In the genomic region with DNA sequence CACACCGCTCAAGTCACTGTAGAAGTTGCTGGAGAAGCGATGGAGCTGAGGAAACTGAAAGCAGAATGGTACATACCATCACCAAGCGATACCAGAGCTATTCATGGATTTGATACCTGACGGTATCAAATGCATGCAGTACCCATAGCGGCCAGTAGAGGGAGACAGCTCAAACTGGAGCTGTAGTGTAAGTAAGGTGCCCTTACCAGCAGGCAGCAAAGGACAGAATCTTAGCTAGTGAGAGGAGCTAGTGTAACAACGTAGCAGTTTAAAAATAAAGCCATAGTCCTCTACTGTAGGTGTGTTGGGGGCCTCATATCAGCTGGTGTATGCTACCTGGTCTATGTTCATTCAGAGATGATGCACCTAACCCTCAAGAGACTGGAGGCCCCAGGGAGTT, we compare ENCODE assay signal across 9 mouse cellular contexts. TPM values are rescaled to one million over a fixed set of nuclear protein-coding genes. Genes with fewer than 3 reads are reported as not detected.
A peak's percentile ranks its signal among the peaks of the same experiment; 100 is the strongest.
DNase-seq lines count a peak whose midpoint lies in the region; ATAC-seq and TF ChIP-seq lines count a peak whose summit lies in the region.
"Had no signal": no experiment of that assay in that cellular context is flagged by ENCODE, and none has a peak within 500 bp of the region (broad histone marks: within the 10 kb centered on the region; RNA-seq: fewer than 3 reads in every experiment).

No protein-coding gene starts in this region.

- H3K27ac ChIP-seq in kidney, adult 2 months (ENCODE audit: insufficient read depth, low read depth, low read length): no peak overlapping the region
- no peak overlapping the region for H3K27ac ChIP-seq in limb, embryonic 11.5 days (replicated peaks; ENCODE audit: low read depth, low read length)
- H3K27ac ChIP-seq: embryonic facial prominence, embryonic 12.5 days had no signal

- 16% methylated on average over 6 of the region's 6 CpGs for WGBS in kidney, adult 2 months
- WGBS in limb, embryonic 11.5 days: 22% methylated on average over 6 of the region's 6 CpGs

- H3K4me2 ChIP-seq in limb, embryonic 11.5 days (ENCODE audit: low read depth, severe bottlenecking): no peak overlapping the region
- H3K4me2 ChIP-seq: embryonic facial prominence, embryonic 12.5 days had no signal

- no peak overlapping the region for H3K4me3 ChIP-seq in kidney, adult 2 months (ENCODE audit: insufficient read depth, low read depth, low read length)
- no peak overlapping the region for H3K4me3 ChIP-seq in limb, embryonic 11.5 days (ENCODE audit: low read depth, low read length)
- H3K4me3 ChIP-seq: embryonic facial prominence, embryonic 12.5 days had no signal

- no peaks in the 10 kb centered on the region for H3K27me3 ChIP-seq in kidney, adult 2 months (replicated peaks; ENCODE audit: control insufficient read depth, insufficient read depth, low read length)
- no peaks in the 10 kb centered on the region for H3K27me3 ChIP-seq in limb, embryonic 11.5 days (ENCODE audit: control insufficient read depth, insufficient read depth, low read length)
- H3K27me3 ChIP-seq: embryonic facial prominence, embryonic 12.5 days had no signal

- no peaks in the 10 kb centered on the region for H3K9me3 ChIP-seq in limb, embryonic 11.5 days (ENCODE audit: control insufficient read depth, low read length)
- H3K9me3 ChIP-seq: embryonic facial prominence, embryonic 12.5 days had no signal

- DNase-seq in 3T3-L1 (ENCODE audit: low read depth, low spot score) (peak; percentile 87), R1 (ENCODE audit: low read depth, low spot score) (peak; percentile 81)
- peak; percentile 74 to 82 for DNase-seq in cerebellum, postnatal 14 days
- DNase-seq in kidney, adult 2 months: peak; percentile 73
- peak; percentile 88 for DNase-seq in limb, embryonic 11.5 days (ENCODE audit: low spot score)
- peak; percentile 55 for DNase-seq in telencephalon, adult 2 months (ENCODE audit: low read depth, low spot score)

- H3K4me1 ChIP-seq in kidney, adult 2 months (ENCODE audit: control insufficient read depth, insufficient read depth, low read length): no peaks in the 10 kb centered on the region
- no peaks in the 10 kb centered on the region for H3K4me1 ChIP-seq in limb, embryonic 11.5 days (ENCODE audit: control insufficient read depth, insufficient read depth, low read length)
- H3K4me1 ChIP-seq: embryonic facial prominence, embryonic 12.5 days had no signal

- no peak for TF ChIP-seq POLR2A in kidney, adult 2 months (IDR thresholded peaks at IDR 0.05; ENCODE audit: low read depth, low read length)

- ATAC-seq in granulocyte monocyte progenitor cell, adult 5-6 weeks (replicated peaks; ENCODE audit: poor library complexity, severe bottlenecking): peak; percentile 81
- ATAC-seq in limb, embryonic 11.5 days (ENCODE audit: insufficient number of reproducible peaks, low FRiP score, low TSS enrichment, low read depth): no peak
- peak; percentile 83 for ATAC-seq in monocyte, adult 5-6 weeks (replicated peaks; ENCODE audit: insufficient number of reproducible peaks, low FRiP score, low TSS enrichment, poor library complexity, severe bottlenecking)

- peak; percentile 91 for TF ChIP-seq CTCF in kidney, adult 2 months (conservative IDR thresholded peaks at IDR 0.05; ENCODE audit: insufficient read depth, insufficient read length, low read depth, low read length)

- H3K9ac ChIP-seq in limb, embryonic 11.5 days (ENCODE audit: low read length): no peak overlapping the region
- H3K9ac ChIP-seq: embryonic facial prominence, embryonic 12.5 days had no signal

- no peaks in the 10 kb centered on the region; the same call in 1 of the 2 replicates for H3K36me3 ChIP-seq in kidney, adult 2 months (ENCODE audit: control insufficient read depth, insufficient read depth, low read length)
- no peaks in the 10 kb centered on the region for H3K36me3 ChIP-seq in limb, embryonic 11.5 days (ENCODE audit: control insufficient read depth, insufficient read depth, low read length)

RNA-seq across cellular contexts. Expression of a gene that starts 12.0 kb away (rescaled TPM):
- total RNA-seq in granulocyte monocyte progenitor cell, adult 5-6 weeks (2014; fragmentation: Nextera tagmentation): 7.0 and 7.8 TPM in 2 replicates
- 10.3 and 12.5 TPM in 2 replicates for total RNA-seq in granulocyte monocyte progenitor cell, adult 5-6 weeks (2017)
- 1.4 and 1.8 TPM in 2 replicates for polyA plus RNA-seq in kidney, adult 2 months (2012; rRNA removed)
- 0.95 and 1.2 TPM in 2 replicates for polyA plus RNA-seq in limb, embryonic 11.5 days (2014; fragmentation: Nextera tagmentation; extraction: Ambion mirVana)
- total RNA-seq in monocyte, adult 5-6 weeks (2017): 35.5 to 50.5 TPM (median 44.3 TPM) in 3 replicates

RNA-seq across cellular contexts. Expression of a gene that starts 36.8 kb away (rescaled TPM):
- 0.38 TPM in 1 of 2 replicates, not detected in the other for total RNA-seq in granulocyte monocyte progenitor cell, adult 5-6 weeks (2014; fragmentation: Nextera tagmentation)
- not detected in 2 replicates for total RNA-seq in granulocyte monocyte progenitor cell, adult 5-6 weeks (2017)
- polyA plus RNA-seq in kidney, adult 2 months (2012; rRNA removed): 0.25 and 0.48 TPM in 2 replicates
- polyA plus RNA-seq in limb, embryonic 11.5 days (2014; fragmentation: Nextera tagmentation; extraction: Ambion mirVana): not detected in 2 replicates
- not detected in 3 replicates for total RNA-seq in monocyte, adult 5-6 weeks (2017)
- polyA plus RNA-seq: embryonic facial prominence, embryonic 12.5 days had no signal

RNA-seq across cellular contexts. Expression of a gene that starts 37.1 kb away (rescaled TPM):
- 0.13 TPM in 1 of 2 replicates, not detected in the other for total RNA-seq in granulocyte monocyte progenitor cell, adult 5-6 weeks (2014; fragmentation: Nextera tagmentation)
- 0.13 TPM in 1 of 2 replicates, not detected in the other for total RNA-seq in granulocyte monocyte progenitor cell, adult 5-6 weeks (2017)
- polyA plus RNA-seq in kidney, adult 2 months (2012; rRNA removed): 31.0 and 31.6 TPM in 2 replicates
- polyA plus RNA-seq in limb, embryonic 11.5 days (2014; fragmentation: Nextera tagmentation; extraction: Ambion mirVana): 13.6 and 15.0 TPM in 2 replicates
- total RNA-seq in monocyte, adult 5-6 weeks (2017): 0.39 TPM in 1 of 3 replicates, not detected in the others

RNA-seq across cellular contexts. Expression of a gene that starts 50.4 kb away (rescaled TPM):
- not detected in 2 replicates for total RNA-seq in granulocyte monocyte progenitor cell, adult 5-6 weeks (2014; fragmentation: Nextera tagmentation)
- total RNA-seq in granulocyte monocyte progenitor cell, adult 5-6 weeks (2017): not detected in 2 replicates
- 1.1 and 1.3 TPM in 2 replicates for polyA plus RNA-seq in kidney, adult 2 months (2012; rRNA removed)
- not detected in 2 replicates for polyA plus RNA-seq in limb, embryonic 11.5 days (2014; fragmentation: Nextera tagmentation; extraction: Ambion mirVana)
- total RNA-seq in monocyte, adult 5-6 weeks (2017): 0.19 TPM in 1 of 3 replicates, not detected in the others
